Mouse (Mus musculus) right cerebral cortex, adult 18-20 months (tissue): ENCODE measurements around the gene Chka.
A peak's percentile ranks its signal among the peaks of the same experiment; 100 is the strongest.

ENCODE experiments used
- DNase-seq: peaks from one replicate; pipeline ENCODE4 v3.0.0; 2022; ENCODE audit warnings: mixed read lengths

The Chka gene

GRCm38 (mm10) chr19:3922661-3923371, 71.2 kb downstream of the Chka start:
- no peak for DNase-seq

GRCm38 (mm10) chr19:3923586-3923985, 72.0 kb downstream of the Chka start:
- DNase-seq, result no peak

- no peak for DNase-seq
Observed at GRCm38 (mm10) chr19:3924190-3924589, 72.6 kb downstream of the Chka start.

GRCm38 (mm10) chr19:3924868-3925267, 73.3 kb downstream of the Chka start:
- DNase-seq, result no peak

- no peak for DNase-seq
Observed at GRCm38 (mm10) chr19:3925859-3926258, 74.3 kb downstream of the Chka start.

GRCm38 (mm10) chr19:3926279-3926678, 74.7 kb downstream of the Chka start:
- DNase-seq, result no peak

- no peak for DNase-seq
Observed at GRCm38 (mm10) chr19:3926685-3927084, 75.1 kb downstream of the Chka start.

- DNase-seq, result no peak
Observed at GRCm38 (mm10) chr19:3927989-3928388, 76.4 kb downstream of the Chka start.

GRCm38 (mm10) chr19:3928779-3929178, 77.2 kb downstream of the Chka start:
- DNase-seq, result no peak

GRCm38 (mm10) chr19:3929211-3929941, 77.8 kb downstream of the Chka start, which contains the start of gene Aldh3b1:
TSS of gene Aldh3b1 (minus strand) at chr19:3929808.
- peak; percentile 57 for DNase-seq

- no peak for DNase-seq
Observed at GRCm38 (mm10) chr19:3930262-3931057, 78.9 kb downstream of the Chka start.

GRCm38 (mm10) chr19:3931716-3932115, 80.1 kb downstream of the Chka start:
- DNase-seq, result no peak

- DNase-seq, result no peak
Observed at GRCm38 (mm10) chr19:3935032-3935895, 83.7 kb downstream of the Chka start, which contains the start of gene Unc93b1. TSS of gene Unc93b1 (plus strand) at chr19:3935186.

- no peak for DNase-seq
Observed at GRCm38 (mm10) chr19:3935896-3936850, 84.6 kb downstream of the Chka start.

- DNase-seq, result no peak
Observed at GRCm38 (mm10) chr19:3942315-3942714, 90.7 kb downstream of the Chka start.

- no peak for DNase-seq
Observed at GRCm38 (mm10) chr19:3942986-3943735, 91.6 kb downstream of the Chka start.
